Mouse (Mus musculus) thymus, postnatal 14 days (tissue): Measurements from ENCODE around the gene Klf16.

Source experiments
- DNase-seq: peaks from one replicate; pipeline ENCODE4 v3.0.0; 2021

Klf16 gene

GRCm38 (mm10) chr10:80538710-80539394 lies 38.3 kb downstream of the Klf16 start, which contains the start of gene Atp8b3:
Gene Atp8b3, minus strand, starts transcription at chr10:80539124.
- peak; percentile 87 for DNase-seq

GRCm38 (mm10) chr10:80538180-80538579 lies 38.9 kb downstream of the Klf16 start:
- DNase-seq: no peak

- no peak for DNase-seq
Observed at GRCm38 (mm10) chr10:80535711-80536110, 41.4 kb downstream of the Klf16 start.

- DNase-seq: peak; percentile 38
Observed at GRCm38 (mm10) chr10:80535071-80535470, 42.0 kb downstream of the Klf16 start.

GRCm38 (mm10) chr10:80533704-80534103 lies 43.4 kb downstream of the Klf16 start:
- DNase-seq: no peak

GRCm38 (mm10) chr10:80532783-80533182 lies 44.3 kb downstream of the Klf16 start:
- DNase-seq: no peak

GRCm38 (mm10) chr10:80526172-80526571 lies 50.9 kb downstream of the Klf16 start:
- DNase-seq: no peak

- DNase-seq: no peak
Observed at GRCm38 (mm10) chr10:80523299-80523698, 53.8 kb downstream of the Klf16 start.

GRCm38 (mm10) chr10:80519287-80519686 lies 57.8 kb downstream of the Klf16 start:
- no peak for DNase-seq
